Mouse (Mus musculus) olfactory bulb, adult 2 months (tissue): ENCODE measurements around the gene Cope.

Experiments used
- CTCF ChIP-seq: fragments of 200-500 bp; IDR thresholded peaks from 2 replicates; pipeline ENCODE4 v1.5.1; 2012; ENCODE audit warnings: low read depth, mild to moderate bottlenecking, low read length, moderate library complexity; ENCODE audit not compliant: insufficient read depth
- POLR2A ChIP-seq: fragments of 200-500 bp; IDR thresholded peaks from 2 replicates; pipeline ENCODE4 v1.6.1; 2012; ENCODE audit warnings: mild to moderate bottlenecking, low read depth, low read length, moderate library complexity; ENCODE audit not compliant: insufficient read depth

GRCm38 (mm10) chr8:70316511-70317504, 14.5 kb downstream of the Cope start:
- TF ChIP-seq CTCF (no peak), POLR2A (no peak; the same call in 1 of the 2 replicates)
